ENCODE assay signal across 16 mouse cellular contexts in genomic region chr15:96730416-96730815, GRCm38 (mm10). TPM values are rescaled to one million over a fixed set of nuclear protein-coding genes. Genes with fewer than 3 reads are reported as not detected.
A peak's percentile ranks its signal among the peaks of the same experiment; 100 is the strongest.
DNase-seq lines count a peak whose midpoint lies in the region; ATAC-seq and TF ChIP-seq lines count a peak whose summit lies in the region.
"Had no signal": no experiment of that assay in that cellular context is flagged by ENCODE, and none has a peak within 500 bp of the region (broad histone marks: within the 10 kb centered on the region; RNA-seq: fewer than 3 reads in every experiment).

No protein-coding gene starts in this region.

- no peaks in the 10 kb centered on the region for H3K9me3 ChIP-seq in heart, postnatal 0 days (replicated peaks; ENCODE audit: control insufficient read depth, low read length)
- H3K9me3 ChIP-seq in heart, embryonic 11.5 days (replicated peaks; ENCODE audit: control insufficient read depth, low read length), result no peaks in the 10 kb centered on the region
- H3K9me3 ChIP-seq: embryonic facial prominence, embryonic 12.5 days; forebrain, embryonic 13.5 days; heart, embryonic 12.5 days; hindbrain, embryonic 15.5 days had no signal

- DNase-seq in gastrocnemius, adult 2 months, result no peak
- DNase-seq in gastrocnemius, postnatal 4 days (ENCODE audit: low spot score in 2 of 2), result no peak
- DNase-seq in heart, postnatal 0 days (ENCODE audit: low spot score), result no peak
- peak; percentile 61 for DNase-seq in 3T3-L1 (ENCODE audit: low read depth, low spot score)
- DNase-seq in skeletal muscle tissue, adult 2 months (ENCODE audit: low read depth, low spot score), result peak; percentile 36
- DNase-seq in lung, postnatal 10 days, result no peak
- DNase-seq: adrenal gland, adult 8-10 months; adrenal gland, postnatal 36 days; embryo, embryonic 11 days; forebrain, postnatal 0 days; kidney, adult 18-20 months had no signal

- no peak for ATAC-seq in heart, postnatal 0 days (ENCODE audit: insufficient read depth, low read depth)
- ATAC-seq in heart, embryonic 11.5 days (replicated peaks; ENCODE audit: insufficient number of reproducible peaks, low FRiP score, low TSS enrichment), result no peak
- ATAC-seq: forebrain, embryonic 13.5 days; forebrain, postnatal 0 days had no signal

- H3K27me3 ChIP-seq in heart, postnatal 0 days (ENCODE audit: control insufficient read depth, insufficient read depth, low read length), result no peaks in the 10 kb centered on the region
- no peaks in the 10 kb centered on the region for H3K27me3 ChIP-seq in heart, embryonic 11.5 days (ENCODE audit: control insufficient read depth, insufficient read depth, low read length)
- H3K27me3 ChIP-seq: embryonic facial prominence, embryonic 12.5 days; forebrain, embryonic 13.5 days; heart, embryonic 12.5 days; hindbrain, embryonic 15.5 days had no signal

- WGBS in heart, postnatal 0 days, result 71% methylated on average over 9 of the region's 9 CpGs
- 80% methylated on average over 9 of the region's 9 CpGs for WGBS in heart, embryonic 11.5 days (ENCODE audit: insufficient replicate concordance)

- peaks cover 13% of the 10 kb centered on the region; the same call in 1 of the 2 replicates for H3K4me1 ChIP-seq in heart, postnatal 0 days (ENCODE audit: control insufficient read depth, insufficient read depth)
- peaks cover 12% of the 10 kb centered on the region for H3K4me1 ChIP-seq in heart, embryonic 11.5 days (ENCODE audit: control insufficient read depth, insufficient read depth, low read length)
- H3K4me1 ChIP-seq: forebrain, embryonic 13.5 days; hindbrain, embryonic 15.5 days had no signal

- H3K27ac ChIP-seq in gastrocnemius, adult 2 months, result peak overlapping the region; percentile 83
- peak overlapping the region; percentile 8; the same call in 1 of the 2 replicates for H3K27ac ChIP-seq in heart, postnatal 0 days (ENCODE audit: low read depth)
- no peak overlapping the region for H3K27ac ChIP-seq in heart, embryonic 11.5 days (ENCODE audit: low read depth, low read length)
- H3K27ac ChIP-seq: embryonic facial prominence, embryonic 12.5 days; forebrain, embryonic 13.5 days; hindbrain, embryonic 15.5 days had no signal

- no peak overlapping the region for H3K4me2 ChIP-seq in heart, postnatal 0 days (ENCODE audit: low read depth, low read length)
- no peak overlapping the region for H3K4me2 ChIP-seq in heart, embryonic 11.5 days
- H3K4me2 ChIP-seq: embryonic facial prominence, embryonic 12.5 days; forebrain, embryonic 13.5 days; heart, embryonic 12.5 days; hindbrain, embryonic 15.5 days had no signal

- TF ChIP-seq CTCF in gastrocnemius, adult 2 months (IDR thresholded peaks at IDR 0.05), result no peak
- TF ChIP-seq CTCF in heart, postnatal 0 days (IDR thresholded peaks at IDR 0.05; ENCODE audit: low read depth), result no peak

- no peaks in the 10 kb centered on the region for H3K36me3 ChIP-seq in heart, postnatal 0 days (replicated peaks; ENCODE audit: control insufficient read depth, insufficient read depth, low read length)
- no peaks in the 10 kb centered on the region for H3K36me3 ChIP-seq in heart, embryonic 11.5 days (ENCODE audit: control insufficient read depth, insufficient read depth, low read length)
- H3K36me3 ChIP-seq: embryonic facial prominence, embryonic 12.5 days; heart, embryonic 12.5 days; hindbrain, embryonic 15.5 days had no signal

- intact Hi-C loops in gastrocnemius, adult 2 months (cut with DNase I), result loop anchor here (5.0 kb wide), 1 partner anchor 42 kb away; no protein-coding TSS in a partner anchor

- H3K4me3 ChIP-seq in gastrocnemius, adult 2 months, result no peak overlapping the region
- H3K4me3 ChIP-seq in heart, postnatal 0 days (ENCODE audit: low read depth, low read length), result no peak overlapping the region
- no peak overlapping the region for H3K4me3 ChIP-seq in heart, embryonic 11.5 days (ENCODE audit: low read depth, low read length)
- H3K4me3 ChIP-seq: embryonic facial prominence, embryonic 12.5 days; forebrain, embryonic 13.5 days; heart, embryonic 12.5 days; hindbrain, embryonic 15.5 days had no signal

- no peak overlapping the region for H3K9ac ChIP-seq in heart, postnatal 0 days (replicated peaks; ENCODE audit: low read depth, low read length)
- no peak overlapping the region for H3K9ac ChIP-seq in heart, embryonic 11.5 days (ENCODE audit: low read depth, low read length)
- H3K9ac ChIP-seq: embryonic facial prominence, embryonic 12.5 days; forebrain, embryonic 13.5 days; forebrain, postnatal 0 days; heart, embryonic 12.5 days; hindbrain, embryonic 15.5 days had no signal

- TF ChIP-seq EP300 in heart, postnatal 0 days (IDR thresholded peaks at IDR 0.05; ENCODE audit: low read depth), result no peak

RNA-seq across cellular contexts. Expression of gene Slc38a2, which starts 30.9 kb away (rescaled TPM):
- total RNA-seq in gastrocnemius, adult 2 months (2021), result 100 to 1,000 TPM; 115 to 116 TPM
- 100 to 1,000 TPM in 1 of 2 experiments, 10 to 100 TPM in 1; 80.6 to 101 TPM for total RNA-seq in gastrocnemius, postnatal 4 days (2021)
- 225 and 263 TPM in 2 replicates for total RNA-seq in heart, postnatal 0 days (2014; rRNA removed; ENCODE audit: low replicate concordance)
- polyA plus RNA-seq in heart, postnatal 0 days (2015; fragmentation: Nextera tagmentation; extraction: Ambion mirVana), result 130 and 144 TPM in 2 replicates
- 139 and 157 TPM in 2 replicates for polyA plus RNA-seq in heart, embryonic 11.5 days (2014; fragmentation: Nextera tagmentation; extraction: Ambion mirVana)

Comparison
In these comparisons a context has a peak if more than half of its experiments do, and no peak if none do; other contexts are left out.
1. DNase-seq: peak in 3T3-L1 (single experiment) and skeletal muscle tissue, adult 2 months (single experiment); none in gastrocnemius, adult 2 months (single experiment), gastrocnemius, postnatal 4 days (0 of 2), heart, postnatal 0 days (single experiment) and lung, postnatal 10 days (single experiment).